Mouse (Mus musculus): ENCODE results near the gene Gm9837.

The Gm9837 gene

DNA sequence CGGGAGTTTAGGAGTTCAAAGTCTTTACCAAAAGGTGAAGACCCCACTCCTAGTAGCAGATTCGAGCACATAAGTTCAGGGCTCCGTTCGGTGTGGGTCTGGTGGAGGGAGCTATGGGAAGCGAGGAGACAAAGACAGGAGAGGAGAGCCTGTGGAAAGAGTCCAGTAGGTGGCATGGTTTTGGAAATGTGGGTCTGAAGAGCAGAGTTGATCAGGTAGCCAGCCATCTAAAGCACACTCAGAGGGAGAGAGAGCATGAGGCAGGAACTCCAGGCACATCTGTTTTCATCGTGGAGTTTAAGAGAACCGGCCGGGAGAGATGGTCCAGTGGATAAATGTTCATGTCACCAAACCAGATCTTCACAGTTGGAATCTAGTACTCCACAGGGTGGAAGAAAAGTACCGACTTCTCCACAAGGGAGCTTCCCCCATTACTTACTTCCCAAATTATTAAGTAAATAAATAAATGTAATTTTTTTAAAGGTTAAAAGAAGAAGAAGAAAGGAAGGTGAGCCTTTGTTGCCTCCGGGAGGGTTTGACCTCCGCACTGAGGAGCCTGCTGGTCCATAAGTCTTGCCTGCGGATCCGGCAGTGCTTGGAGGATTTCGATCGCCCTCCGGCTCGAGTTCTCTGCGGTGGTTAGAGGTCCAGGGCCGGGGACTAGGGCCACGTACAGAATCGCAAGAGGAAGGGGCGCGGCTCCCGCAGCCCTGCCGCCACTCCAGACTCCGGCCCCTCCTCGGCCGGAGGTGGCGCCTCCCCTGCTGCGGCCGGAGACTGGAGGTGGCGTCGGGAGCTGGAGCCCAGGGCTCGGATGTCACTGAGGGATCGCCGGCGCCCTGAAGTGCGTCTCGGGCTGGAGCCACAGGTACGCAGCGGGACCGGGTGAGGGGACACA lies 13.6 kb downstream of the Gm9837 start, which contains the start of the genes Gm10447 and Shroom1:
Gene Gm10447 (minus strand): TSS at position 637 of the 898 bp plus-strand sequence.
Gene Shroom1 (plus strand): TSS at position 732 of the 898 bp plus-strand sequence.
- DNase-seq (ENCODE audit: extremely low spot score, low read depth, low spot score): no peak

- DNase-seq (ENCODE audit: extremely low spot score, low read depth, low spot score): no peak
These were observed 17.2 kb downstream of the Gm9837 start for GRCm38 (mm10) chr11:53453031-53453430.

GRCm38 (mm10) chr11:53452396-53452795 lies 17.9 kb downstream of the Gm9837 start:
- DNase-seq (ENCODE audit: extremely low spot score, low read depth, low spot score): no peak

DNA sequence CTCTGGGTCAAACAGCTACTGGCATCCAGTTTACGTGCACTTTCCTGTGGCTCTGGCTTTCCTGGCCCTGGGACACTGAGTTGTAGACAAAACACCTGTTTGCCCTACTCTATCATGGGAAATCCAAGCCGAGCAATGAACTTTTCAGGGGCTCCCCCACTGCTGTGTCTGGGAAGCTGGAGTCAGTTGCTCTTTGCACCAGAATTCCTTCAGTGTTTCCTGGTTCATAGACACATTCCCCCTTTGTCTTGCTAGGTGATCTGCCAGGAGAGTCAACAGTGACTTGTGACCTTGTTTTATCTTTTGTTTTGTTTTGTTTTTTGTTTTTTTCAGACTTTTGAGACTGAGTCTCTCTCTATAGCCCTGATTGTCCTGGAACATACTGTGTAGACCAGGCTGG lies 18.9 kb downstream of the Gm9837 start:
- DNase-seq (ENCODE audit: extremely low spot score, low read depth, low spot score): no peak

DNA sequence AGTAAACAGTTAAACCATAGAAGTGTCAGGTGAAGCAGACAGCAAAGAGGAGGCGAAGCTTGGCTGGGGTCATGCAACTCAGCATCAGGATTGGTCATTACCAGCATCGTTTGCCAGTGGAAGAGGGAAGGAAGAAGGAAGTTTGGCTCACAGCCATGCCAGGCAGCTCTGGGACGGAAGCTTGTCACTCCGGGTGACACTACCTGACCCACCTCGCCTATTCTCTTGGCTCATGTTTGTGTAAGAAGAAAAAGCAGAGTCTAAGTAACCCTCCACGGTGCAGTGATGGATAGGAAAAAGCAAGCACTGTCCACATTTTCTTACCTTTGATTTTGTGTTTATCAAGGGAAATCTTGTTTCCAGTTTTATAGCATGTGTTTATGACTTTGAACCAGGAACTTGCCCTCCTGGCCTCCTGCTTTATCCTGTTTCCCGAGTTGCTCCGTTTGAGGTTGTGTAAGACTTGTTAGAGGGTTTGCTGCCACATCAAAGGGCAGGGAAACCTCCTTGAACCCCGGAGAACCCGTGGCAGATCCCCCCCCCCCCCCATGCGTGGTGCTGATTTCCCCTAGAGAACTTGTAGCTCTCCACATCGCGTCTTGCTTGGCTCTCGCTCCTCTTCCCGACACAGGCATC lies 20.1 kb downstream of the Gm9837 start:
- no peak for DNase-seq (ENCODE audit: extremely low spot score, low read depth, low spot score)

- no peak for DNase-seq (ENCODE audit: extremely low spot score, low read depth, low spot score)
These were observed 21.8 kb downstream of the Gm9837 start for GRCm38 (mm10) chr11:53448529-53448928.

- DNase-seq (ENCODE audit: extremely low spot score, low read depth, low spot score): no peak
These were observed 22.3 kb downstream of the Gm9837 start for GRCm38 (mm10) chr11:53447996-53448395.

DNA sequence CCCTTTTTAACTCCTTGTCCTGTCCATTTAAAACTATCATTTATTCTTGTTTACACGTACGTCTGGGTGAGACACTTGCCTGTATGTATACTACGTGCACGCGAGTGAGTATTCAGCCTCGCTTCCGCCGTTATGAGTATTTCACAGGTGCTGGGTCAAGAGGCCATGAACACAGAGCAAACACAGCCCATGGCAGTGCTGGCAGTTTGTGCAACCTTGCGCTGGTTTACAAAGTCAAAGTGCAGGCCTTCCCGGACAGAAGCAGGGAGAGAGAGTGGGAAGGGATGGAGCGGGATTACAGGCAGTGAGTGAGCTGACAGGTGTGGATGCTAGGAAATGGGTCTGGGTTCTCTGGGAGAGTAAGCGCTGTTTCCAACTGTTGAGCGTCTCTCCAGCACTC lies 24.1 kb downstream of the Gm9837 start:
- DNase-seq (ENCODE audit: extremely low spot score, low read depth, low spot score): no peak

DNA sequence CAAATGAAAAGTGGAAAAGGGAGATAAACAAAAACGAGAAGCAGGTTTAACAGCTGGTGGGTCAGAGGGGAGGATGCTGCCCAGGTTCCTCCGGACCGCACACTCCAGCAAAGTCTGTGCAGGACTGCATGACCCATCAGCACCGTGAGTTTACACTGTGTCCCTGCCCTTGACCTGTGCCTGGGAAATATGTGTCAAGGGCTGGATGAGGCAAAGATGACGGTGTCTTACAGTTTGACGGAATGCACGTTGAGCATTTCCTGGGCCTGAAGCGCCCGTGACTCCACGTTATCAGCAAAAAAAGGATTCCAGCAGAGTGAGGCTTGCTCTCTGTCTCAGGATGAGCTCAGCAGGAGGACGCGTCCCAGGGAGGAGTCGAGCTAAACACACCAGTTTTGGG lies 24.7 kb downstream of the Gm9837 start:
- DNase-seq (ENCODE audit: extremely low spot score, low read depth, low spot score): no peak

- no peak for DNase-seq (ENCODE audit: extremely low spot score, low read depth, low spot score)
These were observed 26.4 kb downstream of the Gm9837 start for GRCm38 (mm10) chr11:53443861-53444260.

GRCm38 (mm10) chr11:53441921-53442320 lies 28.4 kb downstream of the Gm9837 start:
- DNase-seq (ENCODE audit: extremely low spot score, low read depth, low spot score): no peak

DNA sequence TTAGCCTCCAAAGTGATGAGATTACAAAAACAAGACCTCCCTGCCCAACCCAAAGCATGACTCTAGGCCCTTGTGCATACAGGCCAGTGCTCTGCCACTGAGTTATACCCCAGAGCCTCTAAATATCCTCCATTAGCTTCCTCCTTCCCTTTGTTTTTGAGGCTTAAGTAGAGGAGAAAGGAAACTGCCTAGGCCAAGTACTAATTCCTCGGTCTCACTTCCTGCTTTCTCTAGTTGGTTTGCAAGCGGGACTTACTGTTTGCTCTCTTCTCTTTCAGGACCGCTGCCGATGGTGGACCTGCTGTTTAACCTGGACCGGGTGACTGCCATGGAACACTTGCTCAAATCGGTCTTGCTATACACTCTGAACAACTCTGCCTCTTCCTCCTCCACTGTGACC lies 33.9 kb downstream of the Gm9837 start:
- no peak for DNase-seq (ENCODE audit: extremely low spot score, low read depth, low spot score)

- DNase-seq (ENCODE audit: extremely low spot score, low read depth, low spot score): no peak
These were observed 34.8 kb downstream of the Gm9837 start for GRCm38 (mm10) chr11:53435504-53435903.

DNA sequence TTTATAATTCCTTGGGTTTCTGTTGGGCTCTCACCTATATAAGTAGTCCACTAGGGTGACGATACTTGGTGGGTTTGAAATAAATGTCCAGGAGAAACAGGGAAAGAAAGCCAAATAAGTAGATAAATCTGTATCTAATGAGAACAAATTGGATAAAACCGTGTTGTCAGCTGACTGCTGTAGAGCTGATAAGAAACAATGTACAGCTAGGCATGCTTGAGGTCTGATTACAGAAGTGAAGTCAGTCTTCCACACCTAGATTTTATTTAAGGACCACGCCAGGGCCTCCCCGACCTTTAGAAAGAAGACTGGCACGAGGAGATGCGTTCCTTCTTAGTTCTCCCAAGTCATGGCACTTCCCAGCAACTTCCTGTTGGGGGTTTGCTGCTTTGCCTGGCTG lies 37.2 kb downstream of the Gm9837 start:
- no peak for DNase-seq (ENCODE audit: extremely low spot score, low read depth, low spot score)

DNA sequence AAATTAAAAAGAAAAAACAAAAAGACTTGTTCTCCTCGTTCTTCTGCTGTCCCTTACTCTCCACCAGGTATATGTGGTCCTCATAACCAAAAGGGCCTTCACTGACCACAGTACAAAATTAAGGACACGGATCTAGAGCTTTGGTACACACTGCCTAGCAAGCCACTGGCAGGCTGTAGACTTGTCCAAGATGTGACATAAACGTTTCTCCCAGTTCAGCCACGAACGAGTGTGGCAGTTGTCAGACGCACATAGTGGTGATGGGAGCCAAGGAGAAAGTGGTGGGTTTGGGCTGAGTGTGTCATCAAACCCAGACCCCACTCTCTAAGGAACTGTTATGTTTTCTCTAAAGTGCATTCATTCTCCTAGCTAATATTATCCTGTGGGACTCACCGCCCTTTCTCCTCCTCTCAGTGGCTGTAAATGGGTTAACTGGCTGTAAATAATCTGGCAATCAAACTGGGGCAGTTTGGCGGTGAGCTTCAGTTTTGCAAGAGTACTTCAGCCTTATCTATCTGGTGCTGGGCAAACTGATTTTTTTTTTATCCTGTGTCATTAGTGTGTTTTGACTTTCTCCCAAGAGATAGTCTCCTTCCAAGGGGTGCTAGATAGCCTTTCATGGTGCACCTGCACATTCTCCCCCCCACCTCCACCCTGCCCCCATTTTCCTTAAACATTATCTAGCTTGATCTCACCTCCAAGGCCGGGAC lies 38.8 kb downstream of the Gm9837 start:
- DNase-seq (ENCODE audit: extremely low spot score, low read depth, low spot score): no peak

GRCm38 (mm10) chr11:53430670-53431346 lies 39.5 kb downstream of the Gm9837 start, which contains the start of the genes Uqcrq and Gdf9:
Gene Uqcrq (minus strand): TSS chr11:53430831.
Gene Gdf9 (plus strand): TSS chr11:53431023.
- DNase-seq (ENCODE audit: extremely low spot score, low read depth, low spot score): peak; percentile 98

DNA sequence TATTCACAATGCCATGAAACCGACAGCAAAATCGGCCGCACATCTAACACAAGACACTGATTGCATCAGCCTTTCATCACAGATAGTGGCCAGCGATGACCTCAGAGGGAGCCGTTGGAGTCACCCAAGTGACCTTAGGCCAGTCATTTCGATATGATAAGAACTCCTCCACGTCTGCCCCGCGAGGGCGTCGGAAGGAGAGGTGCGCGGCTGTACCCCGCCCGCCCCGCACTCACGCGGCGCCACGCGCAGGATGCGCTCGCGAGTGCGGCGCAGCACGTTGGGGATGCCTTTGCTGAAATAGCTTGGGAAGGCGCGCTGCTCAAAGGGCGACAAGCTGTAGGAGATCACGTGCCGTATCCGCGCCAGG lies 40.0 kb downstream of the Gm9837 start:
- no peak for DNase-seq (ENCODE audit: extremely low spot score, low read depth, low spot score)

DNA sequence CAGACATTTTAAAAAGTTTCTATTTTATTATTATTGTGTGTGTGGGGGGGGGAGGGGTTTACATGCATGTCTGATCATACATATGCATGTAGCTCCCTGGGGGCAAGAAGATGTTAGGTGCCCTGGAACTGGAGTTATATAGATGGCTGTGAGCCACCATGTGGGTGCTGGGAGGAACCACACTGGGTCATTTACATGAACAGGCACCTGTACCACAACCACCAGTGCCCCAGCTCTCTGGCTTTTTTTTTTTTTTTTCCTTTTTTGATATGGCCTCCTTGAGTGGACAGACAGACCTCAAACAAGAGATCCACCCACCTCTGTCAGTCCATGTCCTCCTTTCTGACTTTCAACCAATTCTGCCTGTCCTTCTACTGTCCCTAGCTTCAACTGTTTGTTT lies 41.1 kb downstream of the Gm9837 start:
- DNase-seq (ENCODE audit: extremely low spot score, low read depth, low spot score): no peak

DNA sequence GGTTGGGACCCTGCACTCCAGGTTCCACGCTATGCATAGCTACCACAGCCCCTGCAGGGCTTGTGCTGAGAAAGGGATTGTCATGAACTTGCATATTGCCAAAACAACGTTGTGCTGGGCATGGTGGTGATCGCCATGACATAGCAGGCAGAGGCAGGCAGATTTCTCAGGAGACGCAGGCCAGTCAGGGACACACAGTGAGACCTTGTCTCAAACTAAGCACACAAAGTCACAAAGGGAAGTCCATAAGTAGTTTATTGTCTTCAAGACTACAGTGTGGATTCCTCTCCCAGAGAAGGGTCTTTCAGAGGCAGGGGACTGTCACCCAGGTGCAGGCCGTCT lies 41.6 kb downstream of the Gm9837 start:
- DNase-seq (ENCODE audit: extremely low spot score, low read depth, low spot score): no peak

DNA sequence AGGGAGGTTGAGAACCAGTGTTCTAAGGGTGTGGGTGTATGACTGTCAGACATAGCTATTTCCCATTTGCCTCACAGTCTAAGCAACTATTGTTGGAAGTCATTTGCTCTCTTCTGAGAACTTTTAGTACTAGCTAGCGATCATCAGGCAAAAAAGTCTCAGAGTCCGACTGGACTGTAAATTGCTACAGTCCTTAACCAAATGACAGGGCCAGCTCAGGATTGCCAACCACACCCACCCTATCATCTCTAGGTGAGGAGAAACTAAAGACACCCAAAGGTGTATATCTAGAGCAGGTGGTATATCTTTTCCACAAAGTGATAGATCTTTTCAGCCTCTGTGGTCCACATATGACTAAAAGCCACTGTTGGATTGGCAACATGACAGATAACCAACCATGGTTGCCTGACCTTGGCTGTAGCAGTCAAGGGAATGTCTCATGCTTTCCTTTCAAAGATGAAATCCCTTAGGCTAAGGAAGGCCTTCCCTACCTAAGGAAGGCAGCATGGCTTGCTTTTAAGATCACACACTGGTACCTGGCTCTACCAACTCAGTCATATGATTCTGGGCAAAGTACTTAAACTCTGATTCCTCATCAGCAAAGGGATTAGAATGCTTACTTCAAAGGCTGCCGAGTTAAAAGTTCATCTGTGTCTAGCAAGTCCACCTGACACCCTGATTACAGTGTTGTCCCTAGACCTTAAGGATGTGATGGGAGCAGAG lies 42.1 kb downstream of the Gm9837 start:
- no peak for DNase-seq (ENCODE audit: extremely low spot score, low read depth, low spot score)
